Mouse (Mus musculus) embryonic facial prominence, embryonic 15.5 days (tissue): Measurements from ENCODE around the gene Exoc6b. TPM values are rescaled to one million over a fixed set of nuclear protein-coding genes. Genes with fewer than 3 reads are reported as not detected.

Experiments
- ATAC-seq: fragments of 200-750 bp; cut with Nextera tagmentation; 2 replicates; pipeline ENCODE4 v1.8.0; 2017; ENCODE audit warnings: low read depth, moderate TSS enrichment; ENCODE audit not compliant: insufficient number of reproducible peaks, low FRiP score, low TSS enrichment
- H3K27ac ChIP-seq: fragments of 300-500 bp; sonication (generic); replicated peaks from 2 replicates; pipeline ENCODE4 v1.5.1; 2015; ENCODE audit warnings: mild to moderate bottlenecking, inconsistent platforms
- H3K27me3 ChIP-seq: fragments of 300-500 bp; sonication (generic); 2 replicates; pipeline ENCODE4 v1.6.1; 2015; ENCODE audit warnings: inconsistent platforms
- H3K36me3 ChIP-seq: fragments of 300-500 bp; sonication (generic); 2 replicates; pipeline ENCODE4 v1.6.1; 2015; ENCODE audit warnings: mild to moderate bottlenecking, inconsistent platforms
- H3K4me1 ChIP-seq: fragments of 300-500 bp; sonication (generic); 2 replicates; pipeline ENCODE4 v1.6.1; 2015; ENCODE audit warnings: inconsistent platforms
- H3K4me2 ChIP-seq: fragments of 300-500 bp; sonication (generic); replicated peaks from 2 replicates; pipeline ENCODE4 v1.6.1; 2015; ENCODE audit warnings: mild to moderate bottlenecking, inconsistent platforms
- H3K4me3 ChIP-seq: fragments of 300-500 bp; sonication (generic); replicated peaks from 2 replicates; pipeline ENCODE4 v1.5.1; 2015; ENCODE audit warnings: mild to moderate bottlenecking, inconsistent platforms
- H3K9ac ChIP-seq: fragments of 300-500 bp; sonication (generic); 2 replicates; pipeline ENCODE4 v1.6.1; 2015; ENCODE audit warnings: inconsistent platforms
- H3K9me3 ChIP-seq: fragments of 300-500 bp; sonication (generic); replicated peaks from 2 replicates; pipeline ENCODE4 v1.6.1; 2016; ENCODE audit warnings: inconsistent platforms
- WGBS: fragments of 180-500 bp; shearing (Covaris S2); methylation state at CpG from one replicate; pipeline ENCODE4 v1.1.7; 2015; 5-methylcytosine and 5-hydroxymethylcytosine counted together
- polyA plus RNA-seq: library from polyadenylated mRNA; unstranded; fragments of >200 nt; fragmentation: Nextera tagmentation; extraction: Ambion mirVana; gene quantifications from 2 replicates; pipeline ENCODE4 v1.2.1, GENCODE M21; 2015

Exoc6b gene
- polyA plus RNA-seq, 1 experiment from 2014 or later = 36.5 TPM

- H3K27ac ChIP-seq = no peak overlapping the region
- no peaks in the 10 kb centered on the region for H3K9me3 ChIP-seq
- no peaks in the 10 kb centered on the region for H3K27me3 ChIP-seq
- no peak overlapping the region for H3K4me2 ChIP-seq
- no peak overlapping the region for H3K4me3 ChIP-seq
- H3K4me1 ChIP-seq = no peaks in the 10 kb centered on the region
- ATAC-seq = no peak
- no peaks in the 10 kb centered on the region for H3K36me3 ChIP-seq
- H3K9ac ChIP-seq = no peak overlapping the region
- 88% methylated on average over 1 of the region's 1 CpGs for WGBS
Measured at GRCm38 (mm10) chr6:85057641-85058040, 11.7 kb downstream of the Exoc6b start.

GRCm38 (mm10) chr6:85051109-85051508 is 18.2 kb downstream of the Exoc6b start:
- Histone ChIP-seq H3K4me3 (no peak overlapping the region), H3K9ac (no peak overlapping the region), H3K4me2 (no peak overlapping the region), H3K27me3 (no peaks in the 10 kb centered on the region), H3K36me3 (no peaks in the 10 kb centered on the region), H3K27ac (no peak overlapping the region), H3K9me3 (no peaks in the 10 kb centered on the region), H3K4me1 (no peaks in the 10 kb centered on the region)
- 88% methylated on average over 4 of the region's 4 CpGs for WGBS
- ATAC-seq = no peak

- H3K4me1 ChIP-seq = 0 out of 2 replicates have a peak, but pooled peaks cover 7% of the 10 kb centered on the region
- no peak overlapping the region for H3K27ac ChIP-seq
- ATAC-seq = no peak
- no peak overlapping the region for H3K4me3 ChIP-seq
- no peak overlapping the region for H3K9ac ChIP-seq
- H3K4me2 ChIP-seq = no peak overlapping the region
- H3K9me3 ChIP-seq = no peaks in the 10 kb centered on the region
- H3K36me3 ChIP-seq = no peaks in the 10 kb centered on the region
- no peaks in the 10 kb centered on the region for H3K27me3 ChIP-seq
- 83% methylated on average over 3 of the region's 3 CpGs for WGBS
Measured at GRCm38 (mm10) chr6:85046531-85046930, 22.8 kb downstream of the Exoc6b start.

- no peaks in the 10 kb centered on the region for H3K27me3 ChIP-seq
- H3K9me3 ChIP-seq = no peaks in the 10 kb centered on the region
- H3K27ac ChIP-seq = no peak overlapping the region
- no peak overlapping the region for H3K4me3 ChIP-seq
- no peak for ATAC-seq
- WGBS = 67% methylated on average over 4 of the region's 4 CpGs
- no peak overlapping the region for H3K9ac ChIP-seq
- no peaks in the 10 kb centered on the region for H3K36me3 ChIP-seq
- no peak overlapping the region for H3K4me2 ChIP-seq
- 0 out of 2 replicates have a peak, but pooled peaks cover 7% of the 10 kb centered on the region for H3K4me1 ChIP-seq
Measured at GRCm38 (mm10) chr6:85044621-85045152, 24.6 kb downstream of the Exoc6b start.

- Histone ChIP-seq H3K4me1 (0 out of 2 replicates have a peak, but pooled peaks cover 2% of the 10 kb centered on the region), H3K4me3 (no peak overlapping the region), H3K9ac (no peak overlapping the region), H3K4me2 (no peak overlapping the region), H3K36me3 (no peaks in the 10 kb centered on the region), H3K27me3 (no peaks in the 10 kb centered on the region), H3K9me3 (no peaks in the 10 kb centered on the region), H3K27ac (no peak overlapping the region)
- no peak for ATAC-seq
- WGBS = 4% methylated on average over 6 of the region's 6 CpGs
Measured at GRCm38 (mm10) chr6:85037677-85038076, 31.6 kb downstream of the Exoc6b start.

- WGBS = 55% methylated on average over 1 of the region's 1 CpGs
- no peak for ATAC-seq
- no peaks in the 10 kb centered on the region for H3K4me1 ChIP-seq
Measured at GRCm38 (mm10) chr6:85029671-85030070, 39.6 kb downstream of the Exoc6b start.

GRCm38 (mm10) chr6:85024403-85024802 is 44.9 kb downstream of the Exoc6b start:
- ATAC-seq = no peak
- Histone ChIP-seq H3K27me3 (no peaks in the 10 kb centered on the region), H3K27ac (no peak overlapping the region), H3K4me1 (0 out of 2 replicates have a peak, but pooled peaks cover 3% of the 10 kb centered on the region), H3K9me3 (no peaks in the 10 kb centered on the region), H3K4me2 (no peak overlapping the region), H3K4me3 (no peak overlapping the region), H3K9ac (no peak overlapping the region), H3K36me3 (no peaks in the 10 kb centered on the region)

More at GRCm38 (mm10) chr6:85029671-85030070, 39.6 kb downstream of the Exoc6b start:
- Histone ChIP-seq H3K9me3 (no peaks in the 10 kb centered on the region), H3K27ac (no peak overlapping the region), H3K36me3 (no peaks in the 10 kb centered on the region), H3K9ac (no peak overlapping the region), H3K27me3 (no peaks in the 10 kb centered on the region), H3K4me3 (no peak overlapping the region), H3K4me2 (no peak overlapping the region)

GRCm38 (mm10) chr6:85017011-85017410 is 52.3 kb downstream of the Exoc6b start:
- H3K27ac ChIP-seq = no peak overlapping the region
- H3K9ac ChIP-seq = no peak overlapping the region
- H3K9me3 ChIP-seq = no peaks in the 10 kb centered on the region
- H3K4me1 ChIP-seq = no peaks in the 10 kb centered on the region
- no peak overlapping the region for H3K4me3 ChIP-seq
- H3K4me2 ChIP-seq = no peak overlapping the region
- H3K36me3 ChIP-seq = no peaks in the 10 kb centered on the region
- no peak for ATAC-seq
- whole genome bisulfite sequencing = 16% methylated on average over 2 of the region's 2 CpGs
- H3K27me3 ChIP-seq = no peaks in the 10 kb centered on the region

- ATAC-seq = no peak
- Histone ChIP-seq H3K9ac (no peak overlapping the region), H3K4me3 (no peak overlapping the region), H3K4me2 (no peak overlapping the region), H3K9me3 (no peaks in the 10 kb centered on the region), H3K27ac (no peak overlapping the region), H3K36me3 (no peaks in the 10 kb centered on the region), H3K27me3 (no peaks in the 10 kb centered on the region), H3K4me1 (no peaks in the 10 kb centered on the region)
- 81% methylated on average over 2 of the region's 2 CpGs for WGBS
Measured at GRCm38 (mm10) chr6:85013906-85014305, 55.4 kb downstream of the Exoc6b start.

- Histone ChIP-seq H3K9me3 (no peaks in the 10 kb centered on the region), H3K27me3 (no peaks in the 10 kb centered on the region), H3K4me1 (no peaks in the 10 kb centered on the region), H3K27ac (no peak overlapping the region), H3K36me3 (no peaks in the 10 kb centered on the region), H3K4me2 (no peak overlapping the region), H3K9ac (no peak overlapping the region), H3K4me3 (no peak overlapping the region)
- no peak for ATAC-seq
- 77% methylated on average over 2 of the region's 2 CpGs for WGBS
Measured at GRCm38 (mm10) chr6:85010397-85010796, 58.9 kb downstream of the Exoc6b start.

- Histone ChIP-seq H3K9me3 (no peaks in the 10 kb centered on the region), H3K9ac (no peak overlapping the region), H3K27me3 (no peaks in the 10 kb centered on the region), H3K27ac (no peak overlapping the region), H3K4me1 (no peaks in the 10 kb centered on the region), H3K36me3 (peaks cover 4% of the 10 kb centered on the region; the same call in 1 of the 2 replicates), H3K4me3 (no peak overlapping the region), H3K4me2 (no peak overlapping the region)
- ATAC-seq = no peak
Measured at GRCm38 (mm10) chr6:84995418-84995817, 73.9 kb downstream of the Exoc6b start.

- Histone ChIP-seq H3K27me3 (no peaks in the 10 kb centered on the region), H3K4me2 (no peak overlapping the region), H3K36me3 (no peaks in the 10 kb centered on the region), H3K4me3 (no peak overlapping the region), H3K9ac (no peak overlapping the region), H3K9me3 (no peaks in the 10 kb centered on the region), H3K27ac (0 out of 2 replicates have a peak overlapping the region, but pooled peaks have one; percentile 11), H3K4me1 (peaks cover 7% of the 10 kb centered on the region)
- no peak for ATAC-seq
- 15% methylated on average over 3 of the region's 3 CpGs for WGBS
Measured at GRCm38 (mm10) chr6:84976563-84976971, 92.7 kb downstream of the Exoc6b start.
